Mouse (Mus musculus) fibroblast of lung, adult 2 months (primary cell): ENCODE measurements around the gene Nudt16.
"Not testable (repeated sequence)": the region's sequence is repeated elsewhere in the genome, so short reads cannot be mapped to it uniquely, and the experiment has no call there.

Source experiments
- DNase-seq: peaks from one replicate; pipeline ENCODE4 v3.0.0-alpha.2; 2011; ENCODE audit warnings: low read depth

The Nudt16 gene

DNA sequence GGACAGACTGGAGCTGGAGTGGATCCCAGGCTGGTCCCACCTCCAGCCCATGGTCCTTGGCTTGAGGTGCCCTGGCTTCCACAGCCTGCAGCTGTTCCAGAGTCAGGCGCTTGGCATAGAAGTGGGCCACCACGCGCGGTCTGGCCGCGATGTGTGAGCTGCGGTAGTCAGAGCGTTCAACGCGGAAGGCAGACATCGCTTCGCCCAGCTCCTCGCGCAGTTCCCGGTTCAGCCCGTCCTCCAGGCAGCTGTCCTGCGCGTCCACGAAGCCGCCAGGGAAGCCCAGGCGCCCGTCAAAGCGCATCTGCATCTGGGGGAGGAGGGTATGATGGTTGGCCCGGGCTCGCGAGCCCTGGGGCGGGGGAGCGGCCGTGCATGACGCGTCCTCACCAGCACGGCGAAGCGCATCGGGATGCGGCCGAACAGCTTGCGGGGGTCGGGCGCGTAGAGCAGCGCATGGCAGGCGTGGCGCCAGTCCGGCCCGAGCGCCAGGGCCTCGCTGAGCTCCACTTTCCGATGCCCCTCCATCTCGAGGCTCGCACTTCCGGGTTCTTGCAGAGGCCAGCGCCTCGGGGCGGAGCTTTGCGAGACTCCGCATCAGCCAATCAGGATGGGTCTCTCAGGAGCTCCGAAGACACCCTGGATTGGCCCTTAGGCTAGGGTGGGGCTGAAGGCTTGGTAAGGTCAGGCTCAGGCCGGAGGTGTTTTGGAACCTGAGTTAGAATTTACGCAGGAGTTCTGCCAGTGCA, at the start of gene Nudt16:
Gene Nudt16, minus strand, starts transcription at position 572 of the 749 bp plus-strand sequence.
- DNase-seq = peak; percentile 90

DNA sequence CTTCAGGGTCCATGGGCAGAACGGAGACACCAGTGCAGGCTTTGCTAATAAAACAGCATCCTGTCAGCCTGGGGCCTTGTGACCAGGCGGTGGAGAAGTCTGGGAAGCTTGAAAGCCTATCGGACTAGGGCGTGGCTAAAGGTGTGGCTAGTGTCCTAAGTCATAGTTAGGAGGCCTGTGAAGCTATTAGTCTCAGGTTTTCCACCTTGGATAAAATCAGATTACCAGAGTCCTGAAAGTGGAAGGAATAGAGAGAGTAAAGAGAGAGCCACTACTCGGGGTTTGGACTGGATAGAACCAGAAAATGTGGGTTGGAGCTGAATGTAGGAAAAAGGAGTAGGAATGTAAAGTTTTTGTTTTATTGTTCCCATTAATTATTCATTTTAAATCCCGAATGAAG, 13.4 kb upstream of the Nudt16 start, which contains the start of gene 1700080E11Rik:
Gene 1700080E11Rik, minus strand, starts transcription at position 101 of the 400 bp plus-strand sequence.
- DNase-seq = no peak

DNA sequence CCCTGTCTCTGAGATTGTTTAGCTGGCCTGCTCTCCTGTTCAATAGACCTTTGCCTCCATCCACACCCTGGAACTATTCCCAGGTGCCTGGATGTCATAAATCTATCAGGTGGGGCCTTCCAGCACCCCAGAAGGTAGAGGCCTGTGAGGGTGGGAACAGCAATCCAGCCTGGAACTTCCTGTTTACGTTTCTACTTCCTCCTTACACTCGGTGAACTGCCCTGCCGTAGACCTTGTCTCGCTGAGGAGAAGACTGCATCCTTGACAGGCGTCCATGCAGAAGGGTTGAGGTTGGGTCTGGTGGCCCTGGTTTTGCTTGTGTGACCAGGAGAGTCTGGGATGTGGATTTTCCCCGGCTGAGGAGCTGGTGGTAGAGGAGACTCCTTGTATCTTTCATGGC, 7.6 kb upstream of the Nudt16 start:
- DNase-seq = no peak

DNA sequence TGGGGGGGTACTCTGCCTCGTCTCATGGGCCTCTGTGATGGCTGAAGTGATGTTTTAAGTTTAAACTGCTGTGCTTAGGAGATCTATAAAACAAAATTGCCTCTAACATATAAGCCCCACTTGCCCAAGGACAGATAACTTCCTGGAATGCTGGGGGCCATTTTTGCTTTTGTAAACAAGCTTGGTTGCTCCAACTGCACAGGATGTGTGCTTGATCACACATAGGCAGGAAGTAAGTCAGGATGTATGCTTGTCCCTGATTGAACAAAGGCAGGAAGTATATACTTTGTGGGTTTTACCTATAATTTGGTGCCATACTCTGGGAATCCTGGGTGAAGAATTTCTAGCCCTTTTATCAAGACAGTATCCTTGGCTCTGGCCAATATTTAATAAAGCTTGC, 4.8 kb upstream of the Nudt16 start:
- no peak for DNase-seq

DNA sequence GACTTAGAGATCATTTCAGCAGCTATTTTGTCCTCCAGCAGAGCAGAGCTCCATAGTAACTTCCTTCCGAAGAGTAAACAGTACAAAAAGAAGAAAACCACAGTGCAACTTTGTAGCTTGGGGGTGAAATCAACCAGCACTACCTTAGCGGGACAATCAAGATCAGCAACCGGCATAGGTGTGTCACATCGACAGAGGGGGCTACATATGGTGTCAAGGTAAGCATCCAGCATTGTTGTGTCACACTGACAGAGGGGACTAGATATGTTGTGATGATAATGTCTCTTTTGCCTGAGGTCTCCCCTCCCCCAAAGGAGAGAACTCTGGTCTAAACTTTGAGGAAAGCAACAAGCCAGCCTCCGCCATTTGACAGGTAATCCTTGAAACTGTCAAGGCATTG, 2.9 kb upstream of the Nudt16 start:
- no peak for DNase-seq

DNA sequence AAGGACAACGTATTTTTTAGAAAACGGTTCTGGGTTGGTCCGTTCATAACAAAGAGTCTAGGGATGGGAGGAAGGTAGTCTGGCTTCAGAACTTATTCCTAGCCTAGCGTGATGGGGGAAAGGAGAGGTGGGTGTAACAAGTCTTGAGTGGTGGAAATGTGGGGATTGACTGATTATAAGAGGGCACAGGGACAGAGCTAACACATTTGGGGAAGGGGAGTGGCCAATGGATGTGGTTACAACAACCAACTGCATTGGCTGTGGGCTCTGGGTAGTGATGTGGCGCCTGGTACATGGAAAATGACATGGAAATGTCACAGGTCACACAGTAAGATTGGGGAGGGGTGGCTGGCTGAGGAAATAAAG, 361 bp upstream of the Nudt16 start:
- no peak for DNase-seq

- no peak for DNase-seq
Observed at GRCm38 (mm10) chr9:105130331-105130730, 1.3 kb downstream of the Nudt16 start.

- not testable (repeated sequence) for DNase-seq
Observed at GRCm38 (mm10) chr9:105125206-105125605, 6.4 kb downstream of the Nudt16 start.

GRCm38 (mm10) chr9:105103893-105104292, 27.7 kb downstream of the Nudt16 start:
- no peak for DNase-seq

GRCm38 (mm10) chr9:105101911-105102310, 29.7 kb downstream of the Nudt16 start:
- no peak for DNase-seq

GRCm38 (mm10) chr9:105100807-105101570, 30.6 kb downstream of the Nudt16 start:
- no peak for DNase-seq

DNA sequence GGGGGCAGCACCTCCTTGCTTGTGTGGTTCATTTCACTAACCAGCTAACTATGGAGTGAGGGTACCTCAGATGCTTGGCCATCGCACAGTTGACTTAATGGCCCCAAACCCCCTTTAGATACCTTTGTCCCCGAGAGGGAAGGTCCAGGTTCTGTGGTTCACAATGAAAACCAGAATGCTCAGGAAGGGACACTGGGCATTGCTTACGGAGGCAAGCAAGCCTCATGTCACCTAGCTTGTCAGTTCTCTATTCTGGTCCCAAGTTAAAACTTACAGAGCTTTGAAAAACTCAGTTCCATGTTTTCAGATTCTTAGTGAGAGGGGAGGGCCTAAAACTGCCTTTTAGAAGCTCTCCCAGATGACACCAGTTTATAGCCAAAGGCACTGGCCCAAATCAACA, 51.4 kb downstream of the Nudt16 start:
- DNase-seq = no peak
